8 mouse cellular contexts compared by ENCODE assay signal in genomic region chr11:11809404-11810175, GRCm38 (mm10). TPM values are rescaled to one million over a fixed set of nuclear protein-coding genes. Genes with fewer than 3 reads are reported as not detected.
DNase-seq lines count a peak whose midpoint lies in the region; ATAC-seq and TF ChIP-seq lines count a peak whose summit lies in the region.

No protein-coding gene starts in this region.

- TF ChIP-seq CTCF in kidney, postnatal 0 days (IDR thresholded peaks at IDR 0.05; ENCODE audit: low read depth) = no peak

- H3K4me2 ChIP-seq in kidney, postnatal 0 days (ENCODE audit: low read length) = peak overlapping the region; percentile 85
- peak overlapping the region; percentile 92 for H3K4me2 ChIP-seq in intestine, embryonic 16.5 days (ENCODE audit: low read depth, low read length)
- peak overlapping the region; percentile 70 for H3K4me2 ChIP-seq in neural tube, embryonic 13.5 days

- H3K36me3 ChIP-seq in kidney, postnatal 0 days (ENCODE audit: insufficient read depth, low read length) = 0 out of 2 replicates have a peak, but pooled peaks cover 3% of the 10 kb centered on the region
- no peaks in the 10 kb centered on the region for H3K36me3 ChIP-seq in intestine, embryonic 16.5 days (ENCODE audit: control insufficient read depth, insufficient read depth, low read length)
- H3K36me3 ChIP-seq in neural tube, embryonic 13.5 days = no peaks in the 10 kb centered on the region

- H3K4me3 ChIP-seq in kidney, postnatal 0 days (replicated peaks; ENCODE audit: low read depth, low read length) = peak overlapping the region; percentile 64
- peak overlapping the region; percentile 69 for H3K4me3 ChIP-seq in intestine, embryonic 16.5 days (ENCODE audit: low read length)
- peak overlapping the region; percentile 55 for H3K4me3 ChIP-seq in neural tube, embryonic 13.5 days

- H3K9ac ChIP-seq in kidney, postnatal 0 days (ENCODE audit: low read depth, low read length) = peak overlapping the region; percentile 72
- peak overlapping the region; percentile 85 for H3K9ac ChIP-seq in intestine, embryonic 16.5 days (ENCODE audit: low read depth, low read length)
- peak overlapping the region; percentile 82 for H3K9ac ChIP-seq in neural tube, embryonic 13.5 days

- H3K27me3 ChIP-seq in kidney, postnatal 0 days (ENCODE audit: insufficient read depth, low read length) = no peaks in the 10 kb centered on the region
- H3K27me3 ChIP-seq in intestine, embryonic 16.5 days (replicated peaks; ENCODE audit: control insufficient read depth, insufficient read depth, low read length) = no peaks in the 10 kb centered on the region
- no peaks in the 10 kb centered on the region for H3K27me3 ChIP-seq in neural tube, embryonic 13.5 days

- WGBS in kidney, postnatal 0 days = 6% methylated on average over 11 of the region's 11 CpGs
- 12% methylated on average over 11 of the region's 11 CpGs for WGBS in intestine, embryonic 16.5 days
- 1% methylated on average over 11 of the region's 11 CpGs for WGBS in neural tube, embryonic 13.5 days

- H3K27ac ChIP-seq in kidney, postnatal 0 days = peak overlapping the region; percentile 99
- peak overlapping the region; percentile 99 for H3K27ac ChIP-seq in intestine, embryonic 16.5 days (ENCODE audit: low read length)
- peak overlapping the region; percentile 94 for H3K27ac ChIP-seq in neural tube, embryonic 13.5 days (replicated peaks)

- DNase-seq in kidney, postnatal 0 days (ENCODE audit: low spot score) = peak; percentile 62
- no peak for DNase-seq in kidney, postnatal 36 days
- peak; percentile 87 for DNase-seq in embryo, embryonic 11 days
- no peak for DNase-seq in B cell, adult 2 months
- no peak for DNase-seq in gastrocnemius, postnatal 4 days (ENCODE audit: low spot score in 2 of 2)
- no peak for DNase-seq in layer of hippocampus, postnatal 10 days (ENCODE audit: low spot score in 2 of 2)

- no peaks in the 10 kb centered on the region for H3K9me3 ChIP-seq in kidney, postnatal 0 days (replicated peaks; ENCODE audit: low read length)
- no peaks in the 10 kb centered on the region for H3K9me3 ChIP-seq in intestine, embryonic 16.5 days (ENCODE audit: control insufficient read depth, low read length)
- H3K9me3 ChIP-seq in neural tube, embryonic 13.5 days = no peaks in the 10 kb centered on the region

- ATAC-seq in kidney, postnatal 0 days (replicated peaks; ENCODE audit: low FRiP score, low read depth) = peak; percentile 12; the same call in 1 of the 2 replicates
- ATAC-seq in intestine, embryonic 16.5 days = peak; percentile 39
- ATAC-seq in neural tube, embryonic 13.5 days (ENCODE audit: low read depth) = peak; percentile 48

- H3K4me1 ChIP-seq in kidney, postnatal 0 days (replicated peaks; ENCODE audit: insufficient read depth, low read length) = peaks cover 4% of the 10 kb centered on the region; the same call in 1 of the 2 replicates
- peaks cover 11% of the 10 kb centered on the region for H3K4me1 ChIP-seq in intestine, embryonic 16.5 days (ENCODE audit: control insufficient read depth, insufficient read depth, low read length)
- H3K4me1 ChIP-seq in neural tube, embryonic 13.5 days (replicated peaks) = peaks cover 17% of the 10 kb centered on the region

RNA-seq across cellular contexts. Expression of gene Fignl1, which starts 0.8 kb away (rescaled TPM):
- polyA plus RNA-seq in kidney, postnatal 0 days (2015; fragmentation: Nextera tagmentation; extraction: Ambion mirVana) = 27.8 and 31.8 TPM in 2 replicates
- polyA plus RNA-seq in intestine, embryonic 16.5 days (2015; fragmentation: Nextera tagmentation; extraction: Ambion mirVana) = 38.1 and 40.4 TPM in 2 replicates
- polyA plus RNA-seq in neural tube, embryonic 13.5 days (2015; fragmentation: Nextera tagmentation; extraction: Ambion mirVana) = 13.5 and 15.5 TPM in 2 replicates
- 10 to 100 TPM; 10.3 to 12.1 TPM for total RNA-seq in gastrocnemius, postnatal 4 days (2021)
- 1 to 10 TPM; 2.1 to 2.9 TPM for total RNA-seq in layer of hippocampus, postnatal 10 days (2021)

Comparison
In these comparisons a context has a peak if more than half of its experiments do, and no peak if none do; other contexts are left out.
1. DNase-seq: peak in kidney, postnatal 0 days (single experiment) and embryo, embryonic 11 days (single experiment); none in kidney, postnatal 36 days (0 of 2), B cell, adult 2 months (0 of 2), gastrocnemius, postnatal 4 days (0 of 2) and layer of hippocampus, postnatal 10 days (0 of 2).
2. Peak in every context shown above with its lines, with median percentiles within 50 percentile points of each other: ATAC-seq, H3K27ac ChIP-seq, H3K4me2 ChIP-seq, H3K4me3 ChIP-seq and H3K9ac ChIP-seq.